Mouse (Mus musculus): ENCODE measurements around the gene Kif13a.

- no peak for TF ChIP-seq CTCF (conservative IDR thresholded peaks at IDR 0.05; ENCODE audit: insufficient read depth, insufficient read length, low read depth, low read length)
- no peak for TF ChIP-seq POLR2A (IDR thresholded peaks at IDR 0.05; ENCODE audit: low read depth, low read length)
These were observed 210.7 kb downstream of the Kif13a start for GRCm38 (mm10) chr13:46718893-46719400.
